Mouse (Mus musculus) limb, embryonic 14.5 days (tissue): Measurements from ENCODE around the gene Adk. TPM values are rescaled to one million over a fixed set of nuclear protein-coding genes. Genes with fewer than 3 reads are reported as not detected.
A peak's percentile ranks its signal among the peaks of the same experiment; 100 is the strongest.

Source experiments
- ATAC-seq: fragments of 200-750 bp; cut with Nextera tagmentation; 2 replicates; pipeline ENCODE4 v1.8.0; 2017; ENCODE audit warnings: low read depth, moderate number of reproducible peaks, moderate TSS enrichment; ENCODE audit not compliant: low FRiP score
- DNase-seq: peaks from one replicate; pipeline ENCODE4 v3.0.0-alpha.2; 2015; ENCODE audit warnings: low spot score
- H3K27ac ChIP-seq: fragments of 300-500 bp; sonication (generic); replicated peaks from 2 replicates; pipeline ENCODE4 v1.5.1; 2014; ENCODE audit warnings: low read depth, mild to moderate bottlenecking, low read length, moderate library complexity, mixed read lengths
- H3K27me3 ChIP-seq: fragments of 300-500 bp; sonication (generic); 2 replicates; pipeline ENCODE4 v1.6.1; 2014; ENCODE audit warnings: low read length, mixed read lengths; ENCODE audit not compliant: control insufficient read depth, insufficient read depth
- H3K36me3 ChIP-seq: fragments of 300-500 bp; sonication (generic); 2 replicates; pipeline ENCODE4 v1.6.1; 2014; ENCODE audit warnings: mild to moderate bottlenecking, low read length, moderate library complexity, mixed read lengths; ENCODE audit not compliant: control insufficient read depth, insufficient read depth
- H3K4me1 ChIP-seq: fragments of 300-500 bp; sonication (generic); 2 replicates; pipeline ENCODE4 v1.6.1; 2014; ENCODE audit warnings: antibody characterized with exemption, low read length, mixed read lengths; ENCODE audit not compliant: control insufficient read depth, insufficient read depth
- H3K4me2 ChIP-seq: fragments of 300-500 bp; sonication (generic); replicated peaks from 2 replicates; pipeline ENCODE4 v1.6.1; 2014; ENCODE audit warnings: low read depth, mild to moderate bottlenecking, low read length, moderate library complexity; ENCODE audit not compliant: severe bottlenecking
- H3K4me3 ChIP-seq: fragments of 300-500 bp; sonication (generic); replicated peaks from 2 replicates; pipeline ENCODE4 v1.5.1; 2014; ENCODE audit warnings: low read length
- H3K9ac ChIP-seq: fragments of 300-500 bp; sonication (generic); 2 replicates; pipeline ENCODE4 v1.6.1; 2014; ENCODE audit warnings: mild to moderate bottlenecking, low read depth, low read length, moderate library complexity; ENCODE audit not compliant: severe bottlenecking
- H3K9me3 ChIP-seq: fragments of 300-500 bp; sonication (generic); 2 replicates; pipeline ENCODE4 v1.6.1; 2016; ENCODE audit warnings: low read length; ENCODE audit not compliant: control insufficient read depth
- POLR2A ChIP-seq: fragments of 200-500 bp; IDR thresholded peaks from 2 replicates; pipeline ENCODE4 v1.8.0; 2012; ENCODE audit warnings: inconsistent platforms, mild to moderate bottlenecking, moderate library complexity, borderline replicate concordance; ENCODE audit not compliant: insufficient read depth, insufficient read length; ENCODE audit errors: extremely low read depth
- WGBS: fragments of 180-500 bp; shearing (Covaris S2); extraction: QIAGEN DNeasy Blood & Tissue Kit; methylation state at CpG from one replicate; pipeline ENCODE4 v1.1.7; 2014; 5-methylcytosine and 5-hydroxymethylcytosine counted together
- polyA plus RNA-seq, 2 experiments: library from polyadenylated mRNA; depleted of rRNA in 1 of 2; stranded (reverse) in 1 of 2; unstranded in 1 of 2; fragments of >200 nt; fragmentation: Nextera tagmentation in 1 of 2; extraction: Ambion mirVana in 1 of 2; gene quantifications; 2 replicates each; pipeline versions ENCODE4 v1.2.1 to v1.2.3; 2012 to 2014

Adk gene
- polyA plus RNA-seq, 2 experiments, result 55.6 to 140 TPM

DNA sequence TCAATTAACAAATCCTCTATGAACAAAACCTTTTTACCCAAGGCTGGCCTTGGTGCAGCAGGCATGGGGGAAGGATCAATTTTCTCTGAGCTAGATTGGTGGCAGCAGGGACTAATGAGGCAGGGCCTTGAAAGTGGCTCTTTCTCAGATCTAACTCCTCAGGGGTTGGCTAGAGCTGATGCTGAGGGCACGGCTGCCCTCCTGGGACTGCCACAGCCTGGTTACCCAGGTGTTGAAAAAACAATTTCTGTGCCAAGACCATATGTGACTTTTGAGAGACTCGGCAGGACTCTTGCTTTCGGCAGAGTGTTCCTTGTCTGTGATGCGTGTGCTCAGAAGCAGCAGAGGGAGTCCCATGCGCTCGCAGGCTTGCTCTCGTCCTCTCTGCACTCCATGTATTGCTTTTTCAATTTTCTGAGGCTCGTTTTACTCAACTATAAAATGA, 349.8 kb downstream of the Adk start:
- ATAC-seq, result no peak
- Histone ChIP-seq H3K36me3 (no peaks in the 10 kb centered on the region), H3K27ac (peak overlapping the region; percentile 62; the same call in 1 of the 2 replicates), H3K4me3 (no peak overlapping the region), H3K27me3 (no peaks in the 10 kb centered on the region), H3K9ac (no peak overlapping the region), H3K4me2 (peak overlapping the region; percentile 11), H3K4me1 (peaks cover 15% of the 10 kb centered on the region), H3K9me3 (no peaks in the 10 kb centered on the region)
- WGBS, result 29% methylated on average over 8 of the region's 8 CpGs
- no peak for TF ChIP-seq POLR2A
- peak; percentile 9 for DNase-seq

DNA sequence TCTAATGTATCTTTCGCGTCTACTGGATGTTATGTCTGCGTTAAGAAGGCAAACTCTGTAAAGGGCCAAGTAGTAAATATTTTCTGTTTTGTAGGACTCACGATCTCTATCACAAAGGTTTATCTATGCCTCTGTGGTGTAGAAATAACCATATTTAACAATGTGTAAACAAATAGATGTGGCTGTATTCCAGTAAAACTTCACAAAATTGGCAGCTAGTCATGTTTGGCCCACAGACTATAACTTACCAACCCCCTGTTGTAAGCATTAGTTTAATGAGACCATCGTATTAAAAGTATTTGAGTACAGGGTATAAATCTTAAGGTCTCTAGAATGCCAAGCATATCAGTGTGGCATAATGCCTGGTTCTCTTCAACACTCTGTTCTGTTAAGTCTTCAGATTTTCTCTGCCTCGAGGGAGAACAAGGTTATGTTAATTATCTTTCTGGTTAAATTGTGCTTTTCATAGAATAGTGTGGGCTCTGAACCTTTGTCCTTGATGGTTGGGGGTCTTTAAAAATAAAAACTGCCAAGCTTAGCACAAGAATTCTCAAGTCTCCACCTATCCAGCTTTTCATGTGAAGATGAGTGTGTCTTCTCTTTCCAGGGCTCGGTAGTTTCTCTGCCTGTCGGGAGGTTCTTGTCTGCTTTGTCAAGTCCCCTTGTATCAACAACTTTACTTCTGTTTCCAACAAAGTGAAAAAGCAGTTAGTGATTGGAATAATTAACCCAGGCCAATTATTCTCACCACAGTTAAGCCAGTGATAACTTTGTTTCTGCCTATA, 350.4 kb downstream of the Adk start:
- H3K36me3 ChIP-seq, result no peaks in the 10 kb centered on the region
- peak overlapping the region; percentile 11 for H3K4me2 ChIP-seq
- no peak overlapping the region for H3K9ac ChIP-seq
- H3K9me3 ChIP-seq, result no peaks in the 10 kb centered on the region
- ATAC-seq (no peak), DNase-seq (no peak)
- H3K4me3 ChIP-seq, result no peak overlapping the region
- no peaks in the 10 kb centered on the region for H3K27me3 ChIP-seq
- H3K27ac ChIP-seq, result peak overlapping the region; percentile 62; the same call in 1 of the 2 replicates
- 38% methylated on average over 8 of the region's 8 CpGs for WGBS
- H3K4me1 ChIP-seq, result peaks cover 15% of the 10 kb centered on the region
- no peak for TF ChIP-seq POLR2A

DNA sequence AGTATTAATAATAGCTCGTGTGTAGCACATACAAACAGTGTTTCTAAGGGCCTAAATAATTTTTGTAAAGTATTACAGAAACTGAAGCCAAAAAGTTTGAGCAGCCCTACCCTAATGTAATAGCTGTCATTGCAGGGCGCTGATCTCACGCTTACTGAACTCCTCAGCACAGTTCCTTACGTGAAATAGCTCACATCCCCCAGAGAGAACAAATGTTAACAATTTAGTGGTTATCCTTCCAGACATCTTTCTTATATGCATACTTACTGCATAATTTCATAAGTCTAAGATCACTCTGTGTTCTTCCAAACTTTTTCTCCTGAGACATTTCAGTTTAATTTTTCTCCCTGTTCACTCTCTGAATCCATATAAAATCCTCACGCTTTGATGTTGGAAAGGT, 354.6 kb downstream of the Adk start:
- peak; percentile 56 for DNase-seq
- H3K4me3 ChIP-seq, result no peak overlapping the region
- H3K27ac ChIP-seq, result no peak overlapping the region
- no peak for ATAC-seq
- 75% methylated on average over 5 of the region's 5 CpGs for WGBS
- H3K4me2 ChIP-seq, result no peak overlapping the region
- TF ChIP-seq POLR2A, result no peak
- H3K27me3 ChIP-seq, result no peaks in the 10 kb centered on the region
- no peaks in the 10 kb centered on the region for H3K36me3 ChIP-seq
- H3K9ac ChIP-seq, result no peak overlapping the region
- H3K9me3 ChIP-seq, result no peaks in the 10 kb centered on the region
- peaks cover 16% of the 10 kb centered on the region for H3K4me1 ChIP-seq

DNA sequence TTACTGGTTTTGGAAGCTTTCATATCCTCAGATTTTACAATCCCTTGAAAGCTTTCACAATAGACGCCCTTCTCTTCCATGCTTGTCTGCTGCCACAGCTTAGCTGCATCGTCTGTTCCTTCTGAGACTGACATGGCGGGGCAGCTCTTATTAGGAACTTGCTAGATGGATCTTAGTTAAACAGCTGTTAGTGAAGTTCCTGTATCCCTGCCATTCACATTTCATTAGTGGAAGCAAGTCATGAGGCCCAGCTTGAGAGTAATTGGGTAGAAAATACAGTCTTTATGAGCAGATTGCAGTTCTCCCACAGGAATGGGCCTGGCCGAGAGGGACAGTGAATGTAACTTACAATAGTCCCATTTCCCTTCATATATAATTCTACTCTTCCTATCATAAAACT, 356.5 kb downstream of the Adk start:
- Histone ChIP-seq H3K36me3 (no peaks in the 10 kb centered on the region), H3K27ac (no peak overlapping the region), H3K27me3 (no peaks in the 10 kb centered on the region), H3K9me3 (no peaks in the 10 kb centered on the region), H3K4me1 (peaks cover 5% of the 10 kb centered on the region), H3K4me3 (no peak overlapping the region), H3K4me2 (no peak overlapping the region), H3K9ac (no peak overlapping the region)
- ATAC-seq (no peak), DNase-seq (no peak)
- 39% methylated on average over 4 of the region's 4 CpGs for WGBS
- no peak for TF ChIP-seq POLR2A

DNA sequence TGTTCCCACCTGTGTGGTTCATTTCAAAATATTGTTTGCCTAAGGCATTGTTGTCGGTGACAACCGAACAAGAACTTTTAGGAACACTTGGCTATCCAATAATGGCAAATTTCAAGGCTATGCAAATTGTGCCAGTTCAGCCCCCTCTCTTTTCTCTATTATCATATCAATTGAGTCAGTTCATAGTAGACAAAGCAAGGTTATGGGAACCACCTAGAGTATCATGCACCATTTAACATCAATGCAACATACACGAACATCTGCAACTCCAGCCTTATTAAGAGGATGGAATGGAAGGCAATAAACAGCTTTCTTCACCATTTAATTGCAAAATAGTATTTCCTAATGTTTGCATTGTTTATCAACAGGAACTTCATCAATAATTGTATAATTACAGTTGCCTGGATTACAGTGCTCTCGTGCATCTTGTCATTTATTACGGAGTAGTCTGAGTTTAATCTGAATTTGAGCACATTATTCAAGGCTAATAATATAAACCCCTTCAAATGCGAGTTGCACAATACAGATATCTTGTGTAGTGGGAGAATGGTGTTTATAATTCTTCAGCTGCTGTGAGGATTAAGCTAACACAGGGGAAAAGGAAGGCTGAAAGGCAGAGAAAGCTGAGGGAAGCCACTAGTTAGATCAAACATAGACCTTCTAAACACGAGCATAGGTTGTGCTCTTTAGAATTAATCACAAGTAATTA, 358.5 kb downstream of the Adk start:
- WGBS, result 74% methylated on average over 7 of the region's 7 CpGs
- TF ChIP-seq POLR2A, result no peak
- H3K4me2 ChIP-seq, result no peak overlapping the region
- DNase-seq (no peak), ATAC-seq (no peak)
- peaks cover 5% of the 10 kb centered on the region for H3K4me1 ChIP-seq
- no peak overlapping the region for H3K27ac ChIP-seq
- H3K9ac ChIP-seq, result no peak overlapping the region
- no peak overlapping the region for H3K4me3 ChIP-seq
- H3K9me3 ChIP-seq, result no peaks in the 10 kb centered on the region
- H3K27me3 ChIP-seq, result no peaks in the 10 kb centered on the region
- H3K36me3 ChIP-seq, result no peaks in the 10 kb centered on the region
